Mouse (Mus musculus): Measurements from ENCODE around the gene Gpr39. TPM values are rescaled to one million over a fixed set of nuclear protein-coding genes. Genes with fewer than 3 reads are reported as not detected.
A peak's percentile ranks its signal among the peaks of the same experiment; 100 is the strongest.
"Not testable (repeated sequence)": the region's sequence is repeated elsewhere in the genome, so short reads cannot be mapped to it uniquely, and the experiment has no call there.

Gene Gpr39
- total RNA-seq (2022): under 1 TPM in 3 of 4 experiments, not detected in 1; 0.10 to 0.22 (median 0.17) TPM

DNA sequence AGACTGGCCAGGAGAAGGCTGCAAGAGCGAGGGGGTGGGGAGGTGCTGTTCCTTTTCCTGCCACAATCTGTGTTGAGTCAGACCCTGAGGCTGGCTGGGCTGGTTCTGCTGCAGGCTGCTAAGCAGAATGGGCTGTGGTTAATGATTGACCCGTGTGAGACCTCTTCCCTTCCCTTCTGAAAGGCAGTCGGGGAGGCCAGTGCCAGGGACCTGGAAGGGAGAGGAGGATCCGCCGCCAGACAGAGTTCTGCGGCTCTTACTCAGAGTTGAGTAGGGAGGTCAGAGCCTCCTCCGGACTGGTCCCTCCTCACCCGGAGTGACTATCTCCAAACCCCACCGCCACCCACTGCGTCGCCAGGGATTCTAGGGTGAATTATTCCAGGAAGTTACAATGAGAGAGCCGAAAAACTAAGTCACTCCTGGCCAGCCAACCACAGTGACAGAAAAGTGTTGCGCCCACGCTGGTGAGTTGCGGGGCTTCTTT is at the start of gene Gpr39:
TSS of gene Gpr39 (plus strand) at position 206 of the 484 bp plus-strand sequence.
- DNase-seq: no peak

DNA sequence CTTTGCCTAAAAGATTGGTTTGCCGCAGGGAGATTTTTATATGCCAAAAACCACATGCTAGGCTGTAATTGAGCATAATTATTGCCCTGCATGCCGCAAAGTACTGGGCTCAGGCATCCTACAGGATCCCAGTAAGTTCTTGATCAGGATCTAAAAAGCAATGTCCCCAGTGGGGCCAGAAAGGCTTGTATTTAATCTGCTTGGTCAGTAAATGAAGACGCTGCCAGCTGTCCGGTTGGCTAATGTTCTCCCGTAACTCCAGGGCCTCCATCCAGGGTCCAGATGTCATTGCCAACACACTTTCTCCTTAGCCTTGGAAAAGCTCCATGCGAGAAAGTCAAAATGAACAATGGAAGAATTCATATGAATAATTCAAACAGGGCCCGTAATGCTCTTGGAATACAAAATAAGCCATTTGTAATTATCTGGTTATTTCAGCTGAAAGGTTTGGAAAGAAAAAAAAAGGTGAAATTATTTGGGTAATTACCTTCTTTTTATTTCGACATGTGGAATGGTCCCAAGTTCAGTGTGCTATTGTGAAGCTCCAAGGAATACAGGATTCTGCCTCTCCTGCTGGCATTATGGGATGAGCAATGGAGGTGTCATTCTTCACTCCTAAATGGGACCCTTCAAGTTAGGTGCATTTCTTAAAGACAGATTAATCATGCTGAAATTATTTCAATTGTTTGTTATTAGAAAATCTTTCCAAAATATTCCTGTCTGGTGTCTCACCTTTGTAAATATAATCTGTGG is 37.1 kb upstream of the Gpr39 start:
- DNase-seq: no peak

DNA sequence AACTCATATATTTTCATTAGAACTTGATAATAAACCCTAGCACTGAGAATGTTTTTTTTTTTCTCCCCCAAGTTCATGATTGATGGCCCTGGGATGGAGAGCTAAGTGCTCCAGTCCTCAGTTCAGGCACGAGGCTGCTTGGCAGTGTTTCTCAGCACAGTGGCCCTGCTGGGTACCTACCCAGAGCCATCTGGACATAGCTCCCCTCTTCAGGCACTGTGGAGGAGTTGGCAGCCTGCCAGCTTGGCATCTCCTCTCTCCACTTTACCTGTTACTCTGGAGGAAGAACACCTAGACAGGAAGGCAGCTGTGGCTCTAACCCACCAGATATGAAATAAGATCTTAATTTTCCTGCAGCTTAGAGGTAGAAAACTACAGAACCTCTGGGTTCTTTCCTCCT is 33.2 kb upstream of the Gpr39 start:
- no peak for DNase-seq

DNA sequence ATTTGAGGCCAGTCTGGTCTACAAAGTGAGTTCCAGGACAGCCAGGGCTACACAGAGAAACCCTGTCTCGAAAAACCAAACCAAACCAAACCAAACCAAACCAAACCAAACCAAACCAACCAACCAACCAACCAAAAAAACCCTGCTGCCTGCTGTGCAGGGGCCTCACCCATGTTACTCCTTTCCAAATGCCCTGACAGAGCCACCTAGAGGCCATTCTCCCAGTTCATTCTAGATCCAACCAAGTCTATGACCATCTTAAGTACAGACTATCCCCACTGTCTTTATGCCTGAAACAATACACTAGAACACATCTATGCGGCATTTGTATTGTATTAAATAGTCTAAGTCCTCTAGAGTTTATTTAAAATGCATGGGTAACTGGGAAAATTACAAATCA is 30.0 kb upstream of the Gpr39 start:
- DNase-seq: not testable (repeated sequence)

DNA sequence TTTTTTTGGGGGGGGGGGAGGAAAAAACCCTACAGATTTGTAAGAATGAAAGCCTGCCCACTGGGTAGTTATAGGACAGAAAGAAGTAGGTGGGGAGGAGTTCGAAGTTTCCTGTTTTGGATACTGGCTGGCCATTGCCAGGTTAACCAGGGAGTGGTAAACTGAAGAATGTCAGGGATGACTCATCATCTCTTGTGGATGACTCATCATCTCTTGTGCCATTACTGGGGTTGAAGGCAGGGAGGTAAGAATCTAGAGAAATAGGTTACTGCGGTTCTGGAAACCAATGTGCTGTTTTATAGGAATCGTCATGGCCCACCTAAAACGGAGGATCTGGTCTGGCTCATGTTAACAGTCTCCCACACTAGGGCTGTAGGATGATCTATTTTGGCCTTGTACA is 28.8 kb upstream of the Gpr39 start:
- DNase-seq: no peak

DNA sequence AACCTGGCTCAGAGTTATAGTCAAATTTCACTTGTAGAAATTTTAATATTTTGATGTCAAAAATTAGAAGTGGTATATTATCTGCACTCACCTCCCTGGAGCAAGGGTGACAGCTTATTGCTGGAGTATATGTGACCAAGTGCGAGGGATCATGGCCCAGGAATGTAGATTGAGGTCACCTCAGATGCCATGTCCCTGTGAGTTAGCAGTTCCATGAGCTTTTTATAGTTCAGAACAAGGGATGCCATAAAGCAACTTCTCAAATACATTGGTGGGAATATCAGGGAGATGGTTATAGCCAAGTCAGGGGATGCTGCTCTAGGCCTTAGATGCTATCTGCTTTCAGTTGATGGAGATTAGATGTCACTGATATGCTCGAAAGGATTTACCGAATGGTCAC is 27.7 kb upstream of the Gpr39 start:
- DNase-seq: no peak

DNA sequence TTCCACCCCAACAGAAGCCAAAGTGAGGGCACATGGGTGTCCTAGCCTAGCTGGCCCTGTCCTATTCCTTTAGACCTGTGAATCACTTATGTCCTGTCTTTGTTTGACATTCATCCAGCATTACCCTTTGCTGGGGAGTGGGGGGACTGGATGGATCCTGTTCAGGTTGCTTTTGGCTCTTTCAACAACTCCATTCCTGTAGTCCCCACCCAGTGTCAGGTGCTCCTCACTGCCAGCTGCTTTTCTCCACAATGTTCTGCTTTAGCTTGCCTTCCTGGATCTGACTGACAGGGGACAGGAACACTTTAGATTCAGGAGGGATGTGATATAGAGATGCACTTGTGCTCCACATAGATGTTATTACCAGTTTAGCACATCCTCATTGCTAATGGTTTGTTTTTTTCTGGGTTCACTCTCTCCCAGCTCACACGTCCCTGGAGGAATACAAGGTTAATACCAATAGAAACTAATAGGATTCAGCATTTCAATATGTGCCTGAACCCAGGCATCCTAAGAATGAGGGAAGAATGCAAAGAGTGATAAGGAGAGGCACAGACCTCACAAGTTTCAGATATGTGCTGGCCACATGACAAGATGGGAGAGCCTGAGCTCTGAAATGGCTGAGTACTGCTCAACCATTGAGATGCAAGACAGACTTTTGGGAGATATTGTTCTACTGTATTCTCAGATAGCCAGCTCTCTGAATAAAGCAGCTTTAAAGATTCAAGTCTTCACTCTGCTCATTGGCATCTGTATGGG is 23.8 kb upstream of the Gpr39 start:
- DNase-seq: no peak

DNA sequence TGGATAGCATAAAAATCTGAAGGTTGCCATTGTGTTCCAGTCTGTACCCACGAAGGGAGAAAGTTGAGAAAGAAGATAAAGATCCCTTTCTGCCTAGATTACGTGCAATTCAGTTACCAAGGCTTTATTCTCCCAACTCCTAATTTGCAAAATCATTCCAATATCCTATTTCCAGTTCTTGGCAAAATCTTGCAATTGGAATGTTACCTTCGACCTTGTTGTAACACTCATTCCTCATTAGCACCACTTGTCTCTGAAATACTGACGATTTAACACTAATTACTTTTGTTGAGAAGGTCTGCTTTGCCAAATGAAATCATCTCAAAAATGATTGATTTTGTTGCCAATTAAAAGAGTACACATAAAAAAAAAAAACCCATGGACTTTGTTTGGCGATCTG is 19.4 kb upstream of the Gpr39 start:
- DNase-seq: no peak

DNA sequence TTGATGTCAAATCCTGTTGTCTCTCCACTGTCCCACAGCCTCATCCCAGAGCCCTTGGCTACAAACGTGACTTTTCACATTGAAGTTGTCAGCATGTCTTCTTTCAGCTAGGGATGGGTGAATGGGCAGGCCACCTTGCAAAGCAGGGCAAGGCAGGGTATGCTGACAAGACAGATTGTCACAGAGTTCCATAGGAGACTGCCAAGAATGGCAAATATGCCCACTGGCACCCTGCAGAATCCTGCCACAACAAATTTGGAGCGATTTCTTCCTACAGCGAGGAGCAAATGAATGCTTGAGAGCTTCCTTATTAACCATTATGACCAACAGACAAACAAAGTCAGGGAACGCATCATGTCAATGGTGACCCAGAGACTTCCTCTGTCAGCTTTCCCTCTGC is 16.6 kb upstream of the Gpr39 start:
- DNase-seq: no peak

DNA sequence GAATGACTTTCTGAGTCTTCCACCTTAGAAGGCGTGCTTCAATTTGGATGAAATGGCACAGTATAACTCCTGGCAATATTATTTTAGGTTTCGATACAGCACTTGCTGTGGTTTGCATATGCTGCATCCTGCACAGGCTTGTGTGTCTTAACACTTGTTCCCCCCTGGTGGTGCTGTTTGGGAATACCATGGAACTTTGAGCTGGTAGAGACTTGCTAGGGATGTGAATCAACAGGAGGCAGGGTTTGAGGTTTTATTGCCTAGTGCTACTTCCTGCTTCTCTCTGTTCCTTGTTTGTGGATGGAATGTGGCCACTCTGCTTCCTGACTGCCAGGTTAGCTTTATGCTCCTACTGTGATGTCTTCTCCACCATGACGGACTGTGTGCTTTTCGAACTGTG is 15.9 kb upstream of the Gpr39 start:
- no peak for DNase-seq

DNA sequence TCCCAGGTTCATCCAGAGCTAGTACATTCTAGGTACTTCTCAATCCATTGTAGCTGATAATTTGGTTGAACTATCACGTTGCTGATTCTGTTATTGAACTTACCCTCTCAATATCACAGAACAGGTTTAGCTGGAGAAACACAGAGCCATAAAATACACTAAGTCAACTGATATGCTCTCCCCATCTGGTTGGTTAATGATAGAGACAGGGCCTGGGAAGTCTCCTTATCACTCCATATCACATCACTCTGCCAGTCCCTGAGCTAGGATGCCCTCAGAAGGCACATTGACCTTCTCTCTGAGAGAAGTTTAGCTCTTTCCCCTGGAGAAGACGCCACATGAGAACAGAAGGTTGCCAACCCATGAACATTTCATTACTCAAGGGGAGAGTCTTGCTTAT is 14.7 kb upstream of the Gpr39 start:
- DNase-seq: no peak

DNA sequence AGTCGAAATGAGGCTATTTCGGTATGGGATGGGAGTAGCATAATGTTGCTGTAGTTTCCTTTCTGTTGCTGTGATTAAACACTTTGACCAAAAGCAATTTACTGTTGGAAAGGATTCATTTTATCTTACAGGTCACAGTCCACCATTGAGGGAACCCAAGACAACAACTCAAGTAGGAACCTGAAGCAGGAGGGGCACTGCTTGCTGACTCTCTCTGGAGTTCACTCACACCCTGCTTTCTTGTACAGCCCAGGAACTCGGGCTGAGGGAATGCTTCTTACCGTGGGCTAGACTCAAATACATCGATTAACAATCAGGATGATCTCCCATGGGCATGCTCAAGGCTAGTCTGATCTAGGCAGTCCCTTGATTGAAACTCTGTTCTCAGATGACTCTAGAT is 14.1 kb upstream of the Gpr39 start:
- DNase-seq: no peak

DNA sequence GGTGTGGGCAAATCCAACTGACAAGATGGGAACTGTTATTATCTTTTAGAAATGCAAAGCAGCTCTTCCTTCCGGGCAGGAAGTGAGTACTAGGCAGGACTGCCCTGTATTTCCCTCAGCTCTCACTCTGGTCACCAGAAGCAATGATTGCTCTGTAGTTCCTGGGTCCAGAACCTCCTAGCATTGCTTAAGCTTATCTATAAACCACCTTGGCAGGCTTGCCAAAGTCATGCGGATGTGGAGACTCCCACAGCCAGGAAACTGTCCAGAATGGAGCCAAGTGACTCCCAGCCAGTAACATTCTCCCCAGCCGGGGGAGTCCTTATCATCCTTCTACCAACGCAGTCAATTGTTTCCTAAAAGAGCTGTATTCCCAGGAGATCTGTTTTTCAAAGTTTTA is 13.7 kb upstream of the Gpr39 start:
- DNase-seq: peak; percentile 18

DNA sequence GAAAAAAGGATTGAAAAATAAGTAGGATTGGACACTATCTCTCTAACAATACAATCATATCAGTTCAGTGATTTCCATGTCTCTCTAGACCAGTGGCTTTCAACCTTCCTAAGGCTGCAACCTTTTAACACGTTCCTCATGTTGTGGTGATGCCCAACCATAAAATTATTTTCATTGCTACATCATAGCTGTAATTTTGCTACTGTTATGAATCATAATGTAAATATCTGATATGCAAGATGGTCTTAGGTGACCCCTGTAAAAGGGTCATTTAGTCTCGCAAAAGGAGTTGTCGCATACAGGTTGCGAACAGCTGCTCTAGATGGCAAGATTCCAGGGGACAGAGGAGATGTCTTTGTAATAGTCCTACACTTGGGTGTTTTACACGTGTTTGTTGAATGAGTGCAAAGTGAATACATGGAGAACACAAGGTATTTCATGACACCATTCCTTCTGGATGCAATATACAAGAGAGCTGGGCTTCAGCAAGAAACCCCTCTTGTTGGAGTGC is 11.6 kb upstream of the Gpr39 start:
- DNase-seq: no peak

DNA sequence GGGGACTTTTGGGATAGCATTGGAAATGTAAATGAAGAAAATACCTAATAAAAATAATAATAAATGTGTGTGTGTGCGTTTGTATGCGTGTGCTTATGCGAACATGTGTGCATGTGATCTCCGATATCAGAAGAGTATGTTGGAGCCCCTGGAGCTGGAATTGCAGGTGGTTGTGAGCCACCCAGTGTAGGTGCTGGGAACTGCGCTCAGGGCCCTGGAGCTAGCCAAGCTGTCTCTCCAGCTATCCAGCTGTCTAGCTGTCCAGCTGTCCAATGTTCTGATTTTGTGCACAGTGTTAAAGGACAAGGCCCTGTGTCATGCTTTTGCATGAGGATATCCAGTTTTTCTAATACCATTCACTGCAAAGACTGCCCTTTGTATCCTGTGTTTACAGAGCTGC is 7.8 kb upstream of the Gpr39 start:
- DNase-seq: no peak

DNA sequence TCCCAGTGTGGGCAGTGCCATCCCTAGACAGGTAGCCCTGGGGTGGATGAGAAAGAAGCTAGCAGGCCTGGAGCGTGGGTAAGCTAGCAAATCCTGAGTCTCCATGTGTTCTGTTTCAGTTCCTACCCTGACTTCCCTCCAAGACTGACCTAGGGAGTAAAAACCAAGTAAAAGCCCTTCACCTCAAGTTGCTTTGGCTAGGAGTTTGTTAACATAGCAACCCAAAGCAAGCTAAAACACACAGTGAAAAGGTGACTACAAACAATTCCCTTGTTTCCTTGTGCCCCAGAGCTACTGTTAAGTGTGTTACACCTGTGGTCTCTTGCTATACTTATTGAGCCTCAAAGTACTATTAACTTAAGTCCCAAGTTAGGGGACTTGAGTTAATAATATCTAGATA is 1.6 kb upstream of the Gpr39 start:
- DNase-seq: no peak

DNA sequence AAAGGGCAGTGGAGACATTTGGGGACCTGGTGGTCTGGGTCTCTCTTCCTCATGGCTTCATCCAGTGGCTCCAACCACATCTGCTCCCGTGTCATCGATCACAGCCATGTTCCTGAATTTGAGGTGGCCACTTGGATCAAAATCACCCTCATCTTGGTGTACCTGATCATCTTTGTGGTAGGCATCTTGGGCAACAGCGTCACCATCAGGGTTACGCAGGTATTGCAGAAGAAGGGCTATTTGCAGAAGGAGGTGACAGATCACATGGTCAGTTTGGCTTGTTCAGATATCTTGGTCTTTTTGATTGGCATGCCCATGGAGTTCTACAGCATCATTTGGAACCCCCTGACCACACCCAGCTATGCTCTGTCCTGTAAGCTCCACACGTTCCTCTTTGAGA is 491 bp downstream of the Gpr39 start:
- DNase-seq: no peak

DNA sequence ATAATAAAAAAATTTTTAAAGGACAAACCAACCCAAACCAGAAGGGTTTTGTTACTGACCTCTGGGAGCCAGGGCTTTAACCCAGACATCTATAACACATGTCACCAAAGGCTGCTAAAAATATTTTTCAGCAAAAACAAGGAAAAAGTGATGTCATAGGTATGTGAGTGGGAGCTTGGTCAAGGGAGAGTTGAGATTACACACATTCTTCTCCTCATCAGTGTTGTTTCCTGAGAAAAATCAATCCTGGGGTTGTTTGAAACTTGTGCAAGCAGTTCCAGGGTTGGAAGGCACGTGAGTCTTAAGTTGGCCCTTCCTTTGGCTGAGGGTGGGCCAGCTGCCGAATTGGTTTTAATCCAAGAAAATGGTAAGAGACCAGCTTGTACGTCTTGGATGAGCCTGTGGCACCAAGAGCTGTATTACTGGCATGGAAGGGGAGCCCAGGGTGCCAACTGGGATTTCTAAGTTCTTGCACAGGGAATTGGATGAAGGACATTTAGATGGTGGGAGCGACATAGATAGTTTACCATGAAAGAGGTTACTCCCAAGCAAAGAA is 2.8 kb downstream of the Gpr39 start:
- no peak for DNase-seq

DNA sequence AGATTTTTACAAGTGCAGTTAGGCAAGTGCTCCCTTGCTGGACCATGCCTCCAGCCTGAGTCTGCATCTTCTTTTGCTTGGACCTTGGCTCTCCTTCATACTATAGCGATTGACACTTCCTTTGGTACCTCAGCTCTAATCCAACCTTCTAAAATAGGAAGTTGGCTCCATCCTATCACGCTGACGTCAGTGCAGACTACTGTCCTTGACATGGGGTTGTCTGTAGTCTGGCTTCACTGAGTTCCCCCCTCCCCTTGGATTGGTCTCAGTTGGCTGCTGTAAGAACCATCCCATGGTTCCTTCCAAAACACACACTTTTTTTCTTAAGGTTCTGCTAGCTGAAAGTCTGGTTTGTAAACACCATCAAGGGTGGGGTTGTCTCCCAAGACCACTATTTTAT is 7.6 kb downstream of the Gpr39 start:
- no peak for DNase-seq

DNA sequence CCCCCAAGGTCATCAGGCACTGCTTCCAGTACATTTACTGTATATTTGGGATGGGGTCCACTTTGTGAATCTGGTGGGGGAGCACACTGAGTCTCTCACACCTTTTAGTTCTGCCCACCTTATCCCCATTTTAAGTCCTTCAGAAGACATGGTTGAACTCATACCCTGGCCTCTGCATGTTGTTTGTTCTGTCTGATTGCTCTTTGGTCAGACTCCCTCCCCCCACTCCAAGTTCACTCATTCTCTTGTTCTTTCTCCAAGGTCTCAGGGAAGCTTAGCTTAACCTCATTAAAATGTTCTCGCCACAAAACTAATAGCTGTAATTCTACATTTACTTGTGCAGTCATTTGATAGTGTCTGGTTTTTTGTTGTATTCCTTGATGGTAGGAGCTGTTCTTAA is 8.5 kb downstream of the Gpr39 start:
- DNase-seq: no peak

DNA sequence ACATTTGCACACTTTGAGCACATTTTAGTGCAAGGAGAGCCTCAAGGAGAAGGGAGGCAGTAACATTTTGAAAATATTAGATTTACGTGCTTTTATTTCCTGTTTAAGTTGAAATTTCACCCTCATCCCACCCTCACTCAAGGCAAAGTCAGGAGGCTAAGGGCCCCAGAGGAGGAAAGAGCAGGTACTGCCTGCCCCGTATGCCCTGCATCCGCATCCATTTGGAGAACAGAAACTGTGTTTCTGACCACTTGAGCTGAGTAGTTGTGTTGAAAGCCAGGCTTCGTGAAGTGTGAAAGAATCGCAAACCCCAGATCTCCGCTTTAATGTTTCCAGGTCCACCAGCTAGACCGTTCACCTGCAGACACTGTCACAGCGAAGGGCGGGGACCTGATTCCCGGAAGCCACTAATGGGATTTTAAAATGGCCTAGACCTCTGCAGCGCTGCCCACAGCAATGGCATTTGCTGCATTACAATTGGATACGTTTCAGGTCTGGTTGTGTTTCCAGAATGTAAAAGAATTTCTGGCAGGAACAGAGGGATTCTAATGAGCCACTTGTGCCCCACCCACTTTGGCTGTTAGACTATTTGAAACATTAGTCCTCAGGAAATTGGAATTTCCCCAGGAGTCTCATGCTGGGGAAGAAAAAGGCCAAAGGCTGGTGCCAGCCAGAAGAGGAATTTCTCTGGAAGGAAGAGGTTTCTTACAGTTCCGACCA is 11.1 kb downstream of the Gpr39 start:
- no peak for DNase-seq

DNA sequence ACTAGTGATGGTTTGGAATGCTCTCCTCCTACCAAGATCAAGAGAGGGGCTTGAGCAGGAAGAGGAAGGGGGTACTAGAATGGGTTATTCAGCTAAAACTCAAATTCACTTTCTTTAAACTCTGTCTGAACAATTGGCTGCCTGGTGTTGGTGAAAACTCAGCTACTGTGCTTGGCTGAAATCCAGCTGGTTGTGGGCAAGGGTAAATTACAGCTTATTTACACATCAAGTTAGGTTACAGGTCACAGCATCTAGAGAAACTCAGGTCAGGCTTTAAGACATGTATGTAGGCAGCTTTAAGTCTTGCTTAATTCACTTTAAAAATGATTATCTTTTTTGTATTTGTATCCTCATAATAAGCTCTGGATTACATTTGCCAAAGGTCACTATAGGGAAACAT is 16.7 kb downstream of the Gpr39 start:
- no peak for DNase-seq

DNA sequence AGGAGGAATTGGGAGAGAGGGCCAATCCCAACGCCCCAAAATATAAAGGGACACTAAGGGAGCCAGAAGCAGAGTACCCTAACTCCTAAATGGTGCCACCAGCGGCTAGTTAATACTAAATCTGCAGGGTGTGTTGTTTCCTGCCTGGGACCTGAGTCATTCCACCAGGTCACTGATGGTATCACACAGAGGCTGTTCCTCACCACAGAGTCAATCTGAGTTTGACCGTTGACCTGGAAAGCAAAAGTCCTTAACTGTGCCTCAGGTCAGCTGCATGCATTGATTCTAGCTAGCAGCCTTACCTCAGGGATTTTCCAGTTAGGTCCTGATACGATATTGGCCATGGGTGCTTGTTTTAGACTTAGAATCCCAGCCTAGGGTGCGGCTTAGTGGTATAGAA is 17.5 kb downstream of the Gpr39 start:
- no peak for DNase-seq

All from adrenal gland, adult 8-10 months (tissue).